Mouse (Mus musculus) heart, embryonic 11.5 days (tissue): Measurements from ENCODE around the gene Kcnn3. TPM values are rescaled to one million over a fixed set of nuclear protein-coding genes. Genes with fewer than 3 reads are reported as not detected.

ENCODE experiments used
- ATAC-seq: fragments of 200-750 bp; cut with Nextera tagmentation; replicated peaks from 2 replicates; pipeline ENCODE4 v1.8.0; 2017; ENCODE audit warnings: moderate library complexity; ENCODE audit not compliant: insufficient number of reproducible peaks, low FRiP score, low TSS enrichment
- H3K27ac ChIP-seq: fragments of 300-500 bp; sonication (generic); 2 replicates; pipeline ENCODE4 v1.5.1; 2014; ENCODE audit warnings: mild to moderate bottlenecking, low read depth, low read length
- H3K27me3 ChIP-seq: fragments of 300-500 bp; sonication (generic); 2 replicates; pipeline ENCODE4 v1.6.1; 2014; ENCODE audit warnings: mild to moderate bottlenecking, low read length, mixed read lengths; ENCODE audit not compliant: control insufficient read depth, insufficient read depth
- H3K36me3 ChIP-seq: fragments of 300-500 bp; sonication (generic); 2 replicates; pipeline ENCODE4 v1.6.1; 2014; ENCODE audit warnings: mild to moderate bottlenecking, low read length, moderate library complexity, mixed read lengths; ENCODE audit not compliant: control insufficient read depth, insufficient read depth
- H3K4me1 ChIP-seq: fragments of 300-500 bp; sonication (generic); 2 replicates; pipeline ENCODE4 v1.6.1; 2014; ENCODE audit warnings: low read length; ENCODE audit not compliant: control insufficient read depth, insufficient read depth
- H3K4me2 ChIP-seq: fragments of 300-500 bp; sonication (generic); 2 replicates; pipeline ENCODE4 v1.6.1; 2014; ENCODE audit warnings: mild to moderate bottlenecking, moderate library complexity
- H3K4me3 ChIP-seq: fragments of 300-500 bp; sonication (generic); 2 replicates; pipeline ENCODE4 v1.5.1; 2014; ENCODE audit warnings: low read depth, low read length
- H3K9ac ChIP-seq: fragments of 300-500 bp; sonication (generic); 2 replicates; pipeline ENCODE4 v1.6.1; 2014; ENCODE audit warnings: mild to moderate bottlenecking, low read depth, low read length, moderate library complexity
- H3K9me3 ChIP-seq: fragments of 300-500 bp; sonication (generic); replicated peaks from 2 replicates; pipeline ENCODE4 v1.6.1; 2016; ENCODE audit warnings: low read length; ENCODE audit not compliant: control insufficient read depth
- WGBS: fragments of 180-500 bp; shearing (Covaris S2); extraction: QIAGEN DNeasy Blood & Tissue Kit; methylation state at CpG from one replicate; pipeline ENCODE4 v1.1.7; 2014; ENCODE audit not compliant: insufficient replicate concordance; 5-methylcytosine and 5-hydroxymethylcytosine counted together
- polyA plus RNA-seq: library from polyadenylated mRNA; unstranded; fragments of >200 nt; fragmentation: Nextera tagmentation; extraction: Ambion mirVana; gene quantifications from 2 replicates; pipeline ENCODE4 v1.2.1, GENCODE M21; 2014

Gene Kcnn3
- polyA plus RNA-seq, 1 experiment from 2014 or later, result 0.99 TPM

- WGBS, result 73% methylated on average over 5 of the region's 5 CpGs
- H3K9me3 ChIP-seq, result no peaks in the 10 kb centered on the region
- H3K27me3 ChIP-seq, result 0 out of 2 replicates have a peak, but pooled peaks cover 6% of the 10 kb centered on the region
- H3K4me3 ChIP-seq, result no peak overlapping the region
- ATAC-seq, result no peak
- no peak overlapping the region for H3K4me2 ChIP-seq
- H3K4me1 ChIP-seq, result 0 out of 2 replicates have a peak, but pooled peaks cover 4% of the 10 kb centered on the region
- H3K27ac ChIP-seq, result no peak overlapping the region
- no peak overlapping the region for H3K9ac ChIP-seq
- H3K36me3 ChIP-seq, result no peaks in the 10 kb centered on the region
Observed at GRCm38 (mm10) chr3:89677617-89678016, 157.7 kb downstream of the Kcnn3 start.

DNA sequence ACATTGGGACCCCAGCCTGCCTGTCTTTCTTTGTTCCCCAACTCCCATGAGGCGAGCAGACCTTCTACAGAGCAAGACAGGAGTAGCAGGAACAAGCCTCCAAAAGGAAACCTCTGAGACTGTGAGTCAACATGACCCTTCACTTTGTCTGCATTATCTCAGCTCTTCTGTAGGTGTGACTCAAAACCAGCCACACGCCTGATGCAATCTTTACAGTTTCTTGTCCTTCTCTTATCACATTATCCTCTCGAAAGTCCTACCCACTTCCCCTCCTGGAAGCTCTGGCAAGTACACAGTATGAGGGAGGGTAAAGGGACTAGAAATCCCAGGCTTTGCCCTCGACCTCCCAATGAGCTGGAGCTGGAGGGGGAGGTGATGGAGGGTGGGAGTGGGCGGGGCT lies 166.1 kb downstream of the Kcnn3 start:
- ATAC-seq, result no peak
- Histone ChIP-seq H3K9ac (no peak overlapping the region), H3K4me2 (no peak overlapping the region), H3K27me3 (peaks cover 15% of the 10 kb centered on the region), H3K4me1 (no peaks in the 10 kb centered on the region), H3K36me3 (no peaks in the 10 kb centered on the region), H3K4me3 (no peak overlapping the region), H3K9me3 (no peaks in the 10 kb centered on the region), H3K27ac (no peak overlapping the region)
- WGBS, result 26% methylated on average over 5 of the region's 5 CpGs

GRCm38 (mm10) chr3:89688694-89689581 lies 169.0 kb downstream of the Kcnn3 start:
- Histone ChIP-seq H3K9ac (peak overlapping the region; percentile 58), H3K9me3 (no peaks in the 10 kb centered on the region; the same call in 1 of the 2 replicates), H3K4me2 (peak overlapping the region; percentile 58), H3K27ac (no peak overlapping the region), H3K4me3 (peak overlapping the region; percentile 36), H3K36me3 (no peaks in the 10 kb centered on the region), H3K4me1 (no peaks in the 10 kb centered on the region), H3K27me3 (peaks cover 5% of the 10 kb centered on the region)
- WGBS, result 7% methylated on average over 25 of the region's 25 CpGs
- 0 out of 2 replicates have a peak, but pooled peaks have one; percentile 65 for ATAC-seq

DNA sequence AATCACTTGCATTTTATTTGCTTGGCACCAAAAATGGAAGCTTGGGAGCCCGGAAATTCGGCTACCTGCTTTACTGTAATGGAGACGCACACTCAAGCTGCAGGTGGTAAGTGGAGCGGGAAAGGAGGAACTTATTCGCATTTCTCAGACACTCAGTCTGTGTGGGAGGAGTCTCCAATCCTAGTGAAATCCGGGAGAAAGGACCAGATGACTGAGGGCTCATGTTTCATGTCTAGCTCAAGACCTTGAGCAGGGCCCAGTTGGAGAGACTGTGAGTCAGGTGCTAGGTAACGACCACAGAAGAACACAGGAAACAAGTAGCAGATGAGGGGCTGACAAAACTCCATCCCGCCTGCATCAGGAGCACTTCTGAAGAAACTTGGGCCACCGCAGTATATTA lies 171.8 kb downstream of the Kcnn3 start:
- Histone ChIP-seq H3K36me3 (no peaks in the 10 kb centered on the region), H3K4me2 (no peak overlapping the region), H3K27ac (no peak overlapping the region), H3K9ac (no peak overlapping the region), H3K9me3 (no peaks in the 10 kb centered on the region; the same call in 1 of the 2 replicates), H3K4me1 (no peaks in the 10 kb centered on the region), H3K4me3 (no peak overlapping the region), H3K27me3 (peaks cover 5% of the 10 kb centered on the region)
- 62% methylated on average over 9 of the region's 9 CpGs for WGBS
- ATAC-seq, result no peak

DNA sequence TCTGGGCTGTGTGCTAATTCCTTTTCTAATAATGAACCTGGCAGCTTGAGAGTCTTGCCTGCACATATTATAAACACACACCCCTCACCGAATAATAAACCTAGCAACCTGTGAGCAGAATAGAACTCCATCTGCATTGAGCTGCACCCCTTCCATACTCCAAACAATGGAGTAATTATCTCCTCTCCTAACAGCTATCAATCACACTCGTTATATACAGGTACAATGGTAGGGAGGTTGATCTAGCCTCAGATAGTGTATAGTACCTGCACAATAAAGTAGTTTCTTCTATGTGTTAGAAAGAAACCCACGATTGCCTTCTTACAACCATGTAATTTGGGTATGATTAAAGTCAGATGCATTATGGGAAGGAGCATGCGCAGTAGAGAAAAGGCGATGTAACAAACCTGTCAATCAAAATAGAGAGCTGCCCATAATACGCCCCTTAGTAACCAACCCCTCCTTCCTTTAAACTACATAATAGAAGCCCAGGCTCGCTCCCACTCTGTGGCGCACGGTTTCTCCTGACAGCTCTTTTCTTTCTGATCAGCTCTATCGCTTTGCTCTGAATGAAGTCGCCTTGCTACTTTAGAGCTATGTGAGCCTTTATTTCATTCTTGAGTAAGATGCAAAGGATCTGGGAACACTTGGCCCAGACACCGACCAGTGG lies 176.3 kb downstream of the Kcnn3 start:
- no peak overlapping the region for H3K4me2 ChIP-seq
- no peaks in the 10 kb centered on the region for H3K4me1 ChIP-seq
- no peaks in the 10 kb centered on the region for H3K27me3 ChIP-seq
- H3K9ac ChIP-seq, result no peak overlapping the region
- H3K36me3 ChIP-seq, result no peaks in the 10 kb centered on the region
- no peak overlapping the region for H3K4me3 ChIP-seq
- 80% methylated on average over 12 of the region's 12 CpGs for WGBS
- H3K27ac ChIP-seq, result no peak overlapping the region
- no peak for ATAC-seq
- no peaks in the 10 kb centered on the region; the same call in 1 of the 2 replicates for H3K9me3 ChIP-seq

- Histone ChIP-seq H3K4me2 (no peak overlapping the region), H3K36me3 (no peaks in the 10 kb centered on the region), H3K4me1 (no peaks in the 10 kb centered on the region), H3K9me3 (no peaks in the 10 kb centered on the region), H3K9ac (no peak overlapping the region), H3K4me3 (no peak overlapping the region), H3K27ac (no peak overlapping the region), H3K27me3 (no peaks in the 10 kb centered on the region)
- ATAC-seq, result no peak
- 90% methylated on average over 1 of the region's 1 CpGs for WGBS
Observed at GRCm38 (mm10) chr3:89698958-89699357, 179.0 kb downstream of the Kcnn3 start.

- WGBS, result 81% methylated on average over 11 of the region's 11 CpGs
- no peak overlapping the region for H3K27ac ChIP-seq
- H3K27me3 ChIP-seq, result no peaks in the 10 kb centered on the region
- H3K9ac ChIP-seq, result no peak overlapping the region
- H3K9me3 ChIP-seq, result no peaks in the 10 kb centered on the region
- ATAC-seq, result no peak
- no peaks in the 10 kb centered on the region for H3K36me3 ChIP-seq
- H3K4me3 ChIP-seq, result no peak overlapping the region
- H3K4me1 ChIP-seq, result no peaks in the 10 kb centered on the region
- no peak overlapping the region for H3K4me2 ChIP-seq
Observed at GRCm38 (mm10) chr3:89700461-89700860, 180.5 kb downstream of the Kcnn3 start.

- H3K4me3 ChIP-seq, result no peak overlapping the region
- no peak overlapping the region for H3K9ac ChIP-seq
- ATAC-seq, result no peak
- H3K27ac ChIP-seq, result no peak overlapping the region
- WGBS, result 48% methylated on average over 3 of the region's 3 CpGs
- no peaks in the 10 kb centered on the region for H3K9me3 ChIP-seq
- no peaks in the 10 kb centered on the region for H3K36me3 ChIP-seq
- H3K4me1 ChIP-seq, result no peaks in the 10 kb centered on the region
- H3K4me2 ChIP-seq, result no peak overlapping the region
- H3K27me3 ChIP-seq, result no peaks in the 10 kb centered on the region
Observed at GRCm38 (mm10) chr3:89703596-89703995, 183.6 kb downstream of the Kcnn3 start.
